ENCODE assay signal across 8 mouse cellular contexts in genomic region chr11:23894141-23895059, GRCm38 (mm10). TPM values are rescaled to one million over a fixed set of nuclear protein-coding genes. Genes with fewer than 3 reads are reported as not detected.
DNase-seq lines count a peak whose midpoint lies in the region; ATAC-seq lines count a peak whose summit lies in the region.

No protein-coding gene starts in this region.

- peak; percentile 3 for DNase-seq in adrenal gland, postnatal 4 days (ENCODE audit: low spot score in 2 of 2)
- no peak for DNase-seq in adrenal gland, postnatal 25 days
- peak; percentile 42 for DNase-seq in neural tube, embryonic 11.5 days (ENCODE audit: low spot score)
- DNase-seq in neural tube, embryonic 10.5 days (ENCODE audit: extremely low spot score, low spot score), result no peak
- DNase-seq in induced T-regulatory cell, adult 2 months (ENCODE audit: low read depth), result peak; percentile 39

- no peaks in the 10 kb centered on the region; the same call in 1 of the 2 replicates for H3K36me3 ChIP-seq in neural tube, embryonic 11.5 days (ENCODE audit: control insufficient read depth, insufficient read depth, low read length)
- H3K36me3 ChIP-seq in embryonic facial prominence, embryonic 13.5 days, result peaks cover 13% of the 10 kb centered on the region
- H3K36me3 ChIP-seq in stomach, embryonic 15.5 days, result peaks cover under 1% of the 10 kb centered on the region; the same call in 1 of the 2 replicates

- H3K27ac ChIP-seq in neural tube, embryonic 11.5 days (ENCODE audit: low read depth, low read length), result peak overlapping the region; percentile 77
- H3K27ac ChIP-seq in embryonic facial prominence, embryonic 13.5 days, result peak overlapping the region; percentile 96
- H3K27ac ChIP-seq in stomach, embryonic 15.5 days, result peak overlapping the region; percentile 93

- peak overlapping the region; percentile 89 for H3K9ac ChIP-seq in neural tube, embryonic 11.5 days (ENCODE audit: low read length)
- H3K9ac ChIP-seq in embryonic facial prominence, embryonic 13.5 days, result peak overlapping the region; percentile 89
- peak overlapping the region; percentile 64 for H3K9ac ChIP-seq in stomach, embryonic 15.5 days

- peak overlapping the region; percentile 63 for H3K4me2 ChIP-seq in neural tube, embryonic 11.5 days (ENCODE audit: low read depth)
- H3K4me2 ChIP-seq in embryonic facial prominence, embryonic 13.5 days, result peak overlapping the region; percentile 74
- H3K4me2 ChIP-seq in stomach, embryonic 15.5 days, result peak overlapping the region; percentile 74

- peak overlapping the region; percentile 98 for H3K4me3 ChIP-seq in neural tube, embryonic 11.5 days (ENCODE audit: low read depth, low read length)
- peak overlapping the region; percentile 85 for H3K4me3 ChIP-seq in embryonic facial prominence, embryonic 13.5 days
- H3K4me3 ChIP-seq in stomach, embryonic 15.5 days (replicated peaks), result peak overlapping the region; percentile 93

- no peaks in the 10 kb centered on the region for H3K9me3 ChIP-seq in neural tube, embryonic 11.5 days (ENCODE audit: control insufficient read depth, low read length)
- H3K9me3 ChIP-seq in embryonic facial prominence, embryonic 13.5 days, result no peaks in the 10 kb centered on the region
- H3K9me3 ChIP-seq in stomach, embryonic 15.5 days, result no peaks in the 10 kb centered on the region

- H3K4me1 ChIP-seq in neural tube, embryonic 11.5 days (ENCODE audit: control insufficient read depth, insufficient read depth, low read length), result no peaks in the 10 kb centered on the region
- H3K4me1 ChIP-seq in embryonic facial prominence, embryonic 13.5 days, result 0 out of 2 replicates have a peak, but pooled peaks cover 3% of the 10 kb centered on the region
- H3K4me1 ChIP-seq in stomach, embryonic 15.5 days, result no peaks in the 10 kb centered on the region; the same call in 1 of the 2 replicates

- peak; percentile 84 for ATAC-seq in neural tube, embryonic 11.5 days (ENCODE audit: insufficient read depth, low FRiP score, low TSS enrichment)
- peak; percentile 85 for ATAC-seq in embryonic facial prominence, embryonic 13.5 days (ENCODE audit: insufficient number of reproducible peaks, insufficient read depth, low FRiP score, low TSS enrichment, low read depth)
- ATAC-seq in megakaryocyte progenitor cell, adult 5-6 weeks (replicated peaks; ENCODE audit: poor library complexity), result peak; percentile 82
- ATAC-seq in stomach, embryonic 15.5 days (ENCODE audit: insufficient read depth, low FRiP score, low read depth), result peak; percentile 66

- H3K27me3 ChIP-seq in neural tube, embryonic 11.5 days (ENCODE audit: control insufficient read depth, insufficient read depth, low read length), result no peaks in the 10 kb centered on the region
- 0 out of 2 replicates have a peak, but pooled peaks cover 4% of the 10 kb centered on the region for H3K27me3 ChIP-seq in embryonic facial prominence, embryonic 13.5 days
- no peaks in the 10 kb centered on the region for H3K27me3 ChIP-seq in stomach, embryonic 15.5 days (replicated peaks)

- WGBS in neural tube, embryonic 11.5 days, result 1% methylated on average over 47 of the region's 48 CpGs
- WGBS in embryonic facial prominence, embryonic 13.5 days, result under 1% methylated on average over 48 of the region's 48 CpGs
- WGBS in stomach, embryonic 15.5 days, result under 1% methylated on average over 41 of the region's 48 CpGs

RNA-seq across cellular contexts. Expression of gene Papolg, which starts 0.7 kb away (rescaled TPM):
- 10 to 100 TPM; 12.2 to 13.2 TPM for total RNA-seq in adrenal gland, postnatal 4 days (2021)
- 12.8 and 14.7 TPM in 2 replicates for total RNA-seq in adrenal gland, postnatal 25 days (2021)
- polyA plus RNA-seq in neural tube, embryonic 11.5 days (2014; fragmentation: Nextera tagmentation; extraction: Ambion mirVana), result 27.7 and 29.3 TPM in 2 replicates
- polyA plus RNA-seq in embryonic facial prominence, embryonic 13.5 days (2015; fragmentation: Nextera tagmentation; extraction: Ambion mirVana), result 18.5 and 19.5 TPM in 2 replicates
- total RNA-seq in megakaryocyte progenitor cell, adult 5-6 weeks (2015), result 17.9 and 24.2 TPM in 2 replicates
- total RNA-seq in megakaryocyte progenitor cell, adult 5-6 weeks (2017), result 16.1 and 22.0 TPM in 2 replicates
- polyA plus RNA-seq in stomach, embryonic 15.5 days (2015; fragmentation: Nextera tagmentation; extraction: Ambion mirVana), result 11.3 and 12.7 TPM in 2 replicates

Comparison
In these comparisons a context has a peak if more than half of its experiments do, and no peak if none do; other contexts are left out.
1. DNase-seq: peak in adrenal gland, postnatal 4 days (2 of 2), neural tube, embryonic 11.5 days (single experiment) and induced T-regulatory cell, adult 2 months (single experiment); none in adrenal gland, postnatal 25 days (single experiment) and neural tube, embryonic 10.5 days (single experiment).
2. Peak in every context shown above with its lines, with median percentiles within 50 percentile points of each other: ATAC-seq, H3K27ac ChIP-seq, H3K4me2 ChIP-seq, H3K4me3 ChIP-seq and H3K9ac ChIP-seq.